Mouse (Mus musculus): ENCODE results near the gene Adamts13.

- TF ChIP-seq ZNF384 (IDR thresholded peaks at IDR 0.05; ENCODE audit: low read depth, low read length) = no peak
- TF ChIP-seq MAFK (IDR thresholded peaks at IDR 0.05; ENCODE audit: insufficient read depth, low read depth, low read length) = no peak
- TF ChIP-seq ZC3H11A (IDR thresholded peaks at IDR 0.05; ENCODE audit: borderline replicate concordance, low read depth, low read length) = no peak
Measured at GRCm38 (mm10) chr2:27009714-27010244, 36.6 kb downstream of the Adamts13 start, which contains the start of gene Cacfd1.

Data from ES-E14 (cell line).